Mouse (Mus musculus) liver, embryonic 14.5 days (tissue): ENCODE results near the gene Esrrb.

Experiments
- CTCF ChIP-seq: IDR thresholded peaks from 2 replicates; pipeline ENCODE4 v1.5.1; 2016; ENCODE audit warnings: antibody characterized with exemption, low read depth, control low read depth
- EP300 ChIP-seq: IDR thresholded peaks from 2 replicates; pipeline ENCODE4 v1.6.1; 2016; ENCODE audit warnings: antibody characterized with exemption, low read depth

GRCm38 (mm10) chr12:86517721-86518120 is 156.8 kb downstream of the Esrrb start:
- TF ChIP-seq EP300 (no peak), CTCF (no peak)
